Comparison of ENCODE assay signal across 8 mouse cellular contexts in the genomic region with DNA sequence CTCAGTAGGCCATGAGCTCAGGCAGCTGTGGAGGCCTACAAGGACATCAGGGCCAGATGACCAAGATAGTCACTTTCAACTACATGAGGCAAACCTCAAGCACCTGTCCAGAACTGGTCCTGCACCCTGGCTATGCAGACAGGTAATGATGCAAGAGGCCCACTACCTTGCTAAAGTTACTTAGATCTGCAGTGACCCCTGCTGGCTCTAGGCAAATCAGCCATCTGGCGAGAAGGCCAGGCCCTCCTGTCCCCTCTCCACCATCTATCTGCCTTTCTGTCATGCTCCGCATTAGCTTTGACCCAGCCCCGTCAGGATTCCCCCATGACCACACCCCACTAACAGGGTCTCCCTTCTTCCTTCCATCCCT. TPM values are rescaled to one million over a fixed set of nuclear protein-coding genes. Genes with fewer than 3 reads are reported as not detected.
DNase-seq lines count a peak whose midpoint lies in the region.

No protein-coding gene starts in this region.

- 47% methylated on average over 3 of the region's 3 CpGs for WGBS in heart, embryonic 10.5 days

- H3K4me3 ChIP-seq in heart, embryonic 10.5 days = no peak overlapping the region

- H3K9me3 ChIP-seq in heart, embryonic 10.5 days = 0 out of 2 replicates have a peak, but pooled peaks cover 4% of the 10 kb centered on the region

- H3K36me3 ChIP-seq in heart, embryonic 10.5 days = no peaks in the 10 kb centered on the region

- intact Hi-C loops in heart, postnatal 10 days (cut with DNase I) = no loop called here

- no peaks in the 10 kb centered on the region; the same call in 1 of the 2 replicates for H3K27me3 ChIP-seq in heart, embryonic 10.5 days (ENCODE audit: insufficient read depth, poor library complexity, severe bottlenecking)

- no peak overlapping the region for H3K27ac ChIP-seq in heart, embryonic 10.5 days

- peak; percentile 50 to 60 for DNase-seq in heart, postnatal 10 days
- no peak for DNase-seq in heart, embryonic 10.5 days (ENCODE audit: low spot score)
- peak; percentile 50 for DNase-seq in adrenal gland, adult 8-10 months
- DNase-seq in kidney, adult 11 months = peak; percentile 43
- peak; percentile 85 for DNase-seq in lung, postnatal 36 days
- DNase-seq in thymus, postnatal 0 days (ENCODE audit: low spot score) = peak; percentile 76
- no peak for DNase-seq in cerebellum, adult 9-11 months
- no peak for DNase-seq in right cerebral cortex, postnatal 14 days

- peaks cover 16% of the 10 kb centered on the region for H3K4me1 ChIP-seq in heart, embryonic 10.5 days

RNA-seq across cellular contexts. Expression of a gene that starts 35.7 kb away (rescaled TPM):
- total RNA-seq in heart, postnatal 10 days (2021) = 100 to 1,000 TPM; 121 to 129 TPM
- polyA plus RNA-seq in heart, embryonic 10.5 days (2016; fragmentation: Nextera tagmentation; extraction: Ambion mirVana) = 150 and 166 TPM in 2 replicates
- total RNA-seq in adrenal gland, adult 8-10 months (2022) = 100 to 1,000 TPM in 2 of 4 experiments, 10 to 100 TPM in 2; 94.5 to 106 (median 101) TPM
- polyA plus RNA-seq in thymus, postnatal 0 days (2015; fragmentation: Nextera tagmentation; extraction: Ambion mirVana) = 126 TPM in 2 replicates

RNA-seq across cellular contexts. Expression of a gene that starts 42.9 kb away (rescaled TPM):
- 100 to 1,000 TPM; 231 to 234 TPM for total RNA-seq in heart, postnatal 10 days (2021)
- polyA plus RNA-seq in heart, embryonic 10.5 days (2016; fragmentation: Nextera tagmentation; extraction: Ambion mirVana) = 4.5 and 6.0 TPM in 2 replicates
- 100 to 1,000 TPM; 270 to 756 (median 501) TPM for total RNA-seq in adrenal gland, adult 8-10 months (2022)
- 1.1 and 1.3 TPM in 2 replicates for polyA plus RNA-seq in thymus, postnatal 0 days (2015; fragmentation: Nextera tagmentation; extraction: Ambion mirVana)

Comparison
In these comparisons a context has a peak if more than half of its experiments do, and no peak if none do; other contexts are left out.
1. DNase-seq: peak in heart, postnatal 10 days (2 of 2), adrenal gland, adult 8-10 months (single experiment), kidney, adult 11 months (single experiment), lung, postnatal 36 days (single experiment) and thymus, postnatal 0 days (single experiment); none in heart, embryonic 10.5 days (single experiment), cerebellum, adult 9-11 months (single experiment) and right cerebral cortex, postnatal 14 days (single experiment).